In genomic region chr1:63098831-63099230, GRCm38 (mm10) we compare ENCODE assay signal across 21 mouse cellular contexts. TPM values are rescaled to one million over a fixed set of nuclear protein-coding genes. Genes with fewer than 3 reads are reported as not detected.
DNase-seq lines count a peak whose midpoint lies in the region; ATAC-seq and TF ChIP-seq lines count a peak whose summit lies in the region.
"Had no signal": no experiment of that assay in that cellular context is flagged by ENCODE, and none has a peak within 500 bp of the region (broad histone marks: within the 10 kb centered on the region; RNA-seq: fewer than 3 reads in every experiment).

No protein-coding gene starts in this region.

- TF ChIP-seq POLR2A in heart, adult 2 months (IDR thresholded peaks at IDR 0.05; ENCODE audit: insufficient read depth, low read depth, low read length): no peak

- no peak overlapping the region for H3K27ac ChIP-seq in heart, embryonic 10.5 days
- no peak overlapping the region for H3K27ac ChIP-seq in heart, adult 2 months
- H3K27ac ChIP-seq: embryonic facial prominence, embryonic 10.5 days; embryonic facial prominence, embryonic 12.5 days; forebrain, embryonic 13.5 days; forebrain, embryonic 15.5 days had no signal

- H3K9ac ChIP-seq in heart, adult 2 months (ENCODE audit: low read depth, low read length): no peak overlapping the region
- H3K9ac ChIP-seq: embryonic facial prominence, embryonic 12.5 days; forebrain, embryonic 13.5 days; forebrain, embryonic 15.5 days; forebrain, postnatal 0 days had no signal

- ATAC-seq in megakaryocyte, adult 5-6 weeks (ENCODE audit: poor library complexity, severe bottlenecking): no peak
- ATAC-seq: activated CD4-positive, CD25-positive, alpha-beta regulatory T cell, adult 4 months; forebrain, embryonic 13.5 days; forebrain, embryonic 15.5 days; forebrain, postnatal 0 days; Patski had no signal

- peaks cover 8% of the 10 kb centered on the region; the same call in 1 of the 2 replicates for H3K4me1 ChIP-seq in heart, embryonic 10.5 days
- peaks cover 3% of the 10 kb centered on the region; the same call in 1 of the 2 replicates for H3K4me1 ChIP-seq in heart, adult 2 months (ENCODE audit: control insufficient read depth, insufficient read depth, low read length)
- H3K4me1 ChIP-seq in megakaryocyte, embryonic 14.5 days: peaks cover 59% of the 10 kb centered on the region
- H3K4me1 ChIP-seq: embryonic facial prominence, embryonic 10.5 days; embryonic facial prominence, embryonic 12.5 days; forebrain, embryonic 13.5 days; forebrain, embryonic 15.5 days had no signal

- no peak overlapping the region for H3K4me3 ChIP-seq in heart, embryonic 10.5 days
- no peak overlapping the region for H3K4me3 ChIP-seq in heart, adult 2 months
- H3K4me3 ChIP-seq in megakaryocyte, embryonic 14.5 days (replicated peaks): peak overlapping the region; percentile 12
- H3K4me3 ChIP-seq: embryonic facial prominence, embryonic 10.5 days; embryonic facial prominence, embryonic 12.5 days; forebrain, embryonic 13.5 days; forebrain, embryonic 15.5 days had no signal

- DNase-seq in heart, embryonic 10.5 days (ENCODE audit: low spot score): peak; percentile 48
- no peak for DNase-seq in heart, adult 2 months
- DNase-seq in NIH3T3 (ENCODE audit: low read depth) (peak; percentile 23), MN1 (ENCODE audit: low spot score) (no peak)
- DNase-seq: adrenal gland, adult 8-10 months; adrenal gland, postnatal 14 days; adrenal gland, postnatal 36 days; cerebellum, adult 11-12 months; cerebellum, adult 2 months; cerebellum, adult 9-10 months; cerebellum, postnatal 10 days; cerebellum, postnatal 25 days; forebrain, postnatal 0 days had no signal

- intact Hi-C loops in heart, adult 2 months (cut with DNase I): no loop called here

- H3K79me2 ChIP-seq in heart, adult 2 months (replicated peaks; ENCODE audit: control insufficient read depth, insufficient read depth, low read length): peaks cover 6% of the 10 kb centered on the region; the same call in 1 of the 2 replicates

- no peaks in the 10 kb centered on the region for H3K9me3 ChIP-seq in heart, embryonic 10.5 days
- no peaks in the 10 kb centered on the region for H3K9me3 ChIP-seq in megakaryocyte, embryonic 14.5 days
- H3K9me3 ChIP-seq: embryonic facial prominence, embryonic 10.5 days; embryonic facial prominence, embryonic 12.5 days; forebrain, embryonic 13.5 days; forebrain, embryonic 15.5 days had no signal

- no peaks in the 10 kb centered on the region for H3K27me3 ChIP-seq in heart, embryonic 10.5 days (ENCODE audit: insufficient read depth, poor library complexity, severe bottlenecking)
- no peaks in the 10 kb centered on the region for H3K27me3 ChIP-seq in heart, adult 2 months (ENCODE audit: control insufficient read depth, insufficient read depth, low read length)
- H3K27me3 ChIP-seq in megakaryocyte, embryonic 14.5 days (replicated peaks): no peaks in the 10 kb centered on the region
- H3K27me3 ChIP-seq: embryonic facial prominence, embryonic 12.5 days; forebrain, embryonic 13.5 days; forebrain, embryonic 15.5 days; Patski had no signal

- TF ChIP-seq CTCF in heart, adult 2 months (IDR thresholded peaks at IDR 0.05): no peak

- no peak for TF ChIP-seq EP300 in heart, adult 2 months (IDR thresholded peaks at IDR 0.05; ENCODE audit: insufficient read depth, low read depth, low read length)

- H3K36me3 ChIP-seq in heart, embryonic 10.5 days: peaks cover 80% of the 10 kb centered on the region
- peaks cover 2% of the 10 kb centered on the region for H3K36me3 ChIP-seq in heart, adult 2 months (ENCODE audit: control insufficient read depth, insufficient read depth, low read length)
- H3K36me3 ChIP-seq in megakaryocyte, embryonic 14.5 days (replicated peaks; ENCODE audit: low read length): peaks cover 91% of the 10 kb centered on the region

- WGBS in heart, embryonic 10.5 days: 81% methylated on average over 4 of the region's 4 CpGs
- WGBS in heart, adult 2 months: 61% methylated on average over 4 of the region's 4 CpGs

RNA-seq across cellular contexts. Expression of gene Ino80d, which starts 15.6 kb away (rescaled TPM):
- polyA plus RNA-seq in heart, embryonic 10.5 days (2016; fragmentation: Nextera tagmentation; extraction: Ambion mirVana): 12.2 and 12.9 TPM in 2 replicates
- total RNA-seq in heart, adult 2 months (2021): 10 to 100 TPM; 16.6 to 18.4 TPM
- polyA plus RNA-seq in heart, adult 2 months (2012; rRNA removed): 6.5 and 9.1 TPM in 2 replicates
- polyA plus RNA-seq in megakaryocyte, embryonic 14.5 days (2012; ENCODE audit: insufficient read depth, low replicate concordance): 1.2 and 2.3 TPM in 2 replicates
- total RNA-seq in megakaryocyte, adult 5-6 weeks (2015): 35.5 and 36.0 TPM in 2 replicates
- total RNA-seq in megakaryocyte, adult 5-6 weeks (2017): 13.8 and 19.9 TPM in 2 replicates

Comparison
In these comparisons a context has a peak if more than half of its experiments do, and no peak if none do; other contexts are left out.
1. DNase-seq: peak in heart, embryonic 10.5 days (single experiment) and NIH3T3 (single experiment); none in heart, adult 2 months (0 of 2) and MN1 (single experiment).